Mouse (Mus musculus) intestine, embryonic 16.5 days (tissue): ENCODE results near the gene Lta. TPM values are rescaled to one million over a fixed set of nuclear protein-coding genes. Genes with fewer than 3 reads are reported as not detected.
A peak's percentile ranks its signal among the peaks of the same experiment; 100 is the strongest.
"Not testable (repeated sequence)": the region's sequence is repeated elsewhere in the genome, so short reads cannot be mapped to it uniquely, and the experiment has no call there.

Source experiments
- ATAC-seq: fragments of 200-750 bp; cut with Nextera tagmentation; 2 replicates; pipeline ENCODE4 v1.8.0; 2017; ENCODE audit warnings: moderate TSS enrichment, moderate library complexity
- H3K27ac ChIP-seq: fragments of 300-500 bp; sonication (generic); 2 replicates; pipeline ENCODE4 v1.5.1; 2014; ENCODE audit warnings: mild to moderate bottlenecking, low read length
- H3K27me3 ChIP-seq: fragments of 300-500 bp; sonication (generic); replicated peaks from 2 replicates; pipeline ENCODE4 v1.6.1; 2014; ENCODE audit warnings: low read length, control low read depth, mixed read lengths; ENCODE audit not compliant: control insufficient read depth, insufficient read depth
- H3K36me3 ChIP-seq: fragments of 300-500 bp; sonication (generic); 2 replicates; pipeline ENCODE4 v1.6.1; 2014; ENCODE audit warnings: low read length, control low read depth; ENCODE audit not compliant: control insufficient read depth, insufficient read depth
- H3K4me1 ChIP-seq: fragments of 300-500 bp; sonication (generic); 2 replicates; pipeline ENCODE4 v1.6.1; 2014; ENCODE audit warnings: low read length, control low read depth, mixed read lengths; ENCODE audit not compliant: control insufficient read depth, insufficient read depth
- H3K4me2 ChIP-seq: fragments of 300-500 bp; sonication (generic); 2 replicates; pipeline ENCODE4 v1.6.1; 2014; ENCODE audit warnings: low read depth, low read length, control low read depth
- H3K4me3 ChIP-seq: fragments of 300-500 bp; sonication (generic); 2 replicates; pipeline ENCODE4 v1.5.1; 2014; ENCODE audit warnings: mild to moderate bottlenecking, low read length
- H3K9ac ChIP-seq: fragments of 300-500 bp; sonication (generic); 2 replicates; pipeline ENCODE4 v1.6.1; 2014; ENCODE audit warnings: low read depth, low read length
- H3K9me3 ChIP-seq: fragments of 300-500 bp; sonication (generic); 2 replicates; pipeline ENCODE4 v1.6.1; 2016; ENCODE audit warnings: low read length, control low read depth; ENCODE audit not compliant: control insufficient read depth
- WGBS: fragments of 180-500 bp; shearing (Covaris S2); extraction: QIAGEN DNeasy Blood & Tissue Kit; methylation state at CpG from one replicate; pipeline ENCODE4 v1.1.7; 2014; 5-methylcytosine and 5-hydroxymethylcytosine counted together
- polyA plus RNA-seq: library from polyadenylated mRNA; unstranded; fragments of >200 nt; fragmentation: Nextera tagmentation; extraction: Ambion mirVana; gene quantifications from 2 replicates; pipeline ENCODE4 v1.2.1, GENCODE M21; 2015

Lta gene
- polyA plus RNA-seq, 1 experiment from 2014 or later: 1.2 TPM

DNA sequence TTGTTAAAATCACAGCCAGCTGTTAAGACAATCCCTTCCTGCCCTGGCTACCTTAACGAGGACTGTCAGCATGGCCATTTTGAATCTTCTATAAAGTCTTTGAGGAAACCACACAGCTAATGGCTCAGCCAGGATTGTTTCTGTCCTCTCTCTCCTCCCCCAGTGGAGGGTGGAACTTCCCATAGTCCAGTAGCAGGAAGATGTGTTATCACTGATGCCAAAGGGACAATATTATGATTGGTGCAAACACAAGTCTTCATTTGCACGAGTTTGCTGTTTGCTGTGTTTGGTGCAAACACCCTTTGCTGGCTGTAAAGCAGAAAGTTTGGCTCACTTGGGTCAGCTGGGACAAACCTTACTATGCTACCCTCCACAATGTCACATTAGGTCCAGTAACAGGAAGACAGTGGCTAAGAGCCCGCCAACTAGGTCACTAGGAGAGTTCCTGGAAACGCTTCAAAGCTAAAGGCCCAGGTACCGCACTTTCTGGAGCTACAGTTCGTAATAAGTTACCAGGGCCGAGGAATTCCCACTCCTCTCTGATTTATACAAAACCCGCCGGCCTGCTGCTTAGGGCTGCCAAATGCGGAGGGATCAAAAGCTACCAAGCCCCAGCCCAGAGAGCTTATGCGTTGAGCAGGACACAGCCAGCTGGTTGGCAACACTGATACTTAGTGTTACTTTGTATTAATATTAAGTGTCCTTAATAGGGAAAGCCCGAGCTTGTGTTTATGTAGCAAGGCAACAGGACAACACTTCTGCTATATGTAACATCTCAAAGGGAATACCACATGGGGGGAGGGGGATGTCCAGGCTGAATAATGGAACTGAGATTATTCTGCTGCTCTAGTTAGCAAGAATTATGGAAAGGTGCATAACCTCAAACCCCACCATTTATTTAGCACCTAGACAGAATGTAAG is 35.5 kb upstream of the Lta start:
- 25% methylated on average over 12 of the region's 12 CpGs for WGBS
- Histone ChIP-seq H3K27me3 (no peaks in the 10 kb centered on the region), H3K9ac (peak overlapping the region; percentile 72), H3K4me1 (peaks cover 33% of the 10 kb centered on the region), H3K36me3 (peaks cover 17% of the 10 kb centered on the region), H3K4me2 (peak overlapping the region; percentile 60), H3K4me3 (peak overlapping the region; percentile 83), H3K9me3 (no peaks in the 10 kb centered on the region), H3K27ac (peak overlapping the region; percentile 99)
- no peak for ATAC-seq

DNA sequence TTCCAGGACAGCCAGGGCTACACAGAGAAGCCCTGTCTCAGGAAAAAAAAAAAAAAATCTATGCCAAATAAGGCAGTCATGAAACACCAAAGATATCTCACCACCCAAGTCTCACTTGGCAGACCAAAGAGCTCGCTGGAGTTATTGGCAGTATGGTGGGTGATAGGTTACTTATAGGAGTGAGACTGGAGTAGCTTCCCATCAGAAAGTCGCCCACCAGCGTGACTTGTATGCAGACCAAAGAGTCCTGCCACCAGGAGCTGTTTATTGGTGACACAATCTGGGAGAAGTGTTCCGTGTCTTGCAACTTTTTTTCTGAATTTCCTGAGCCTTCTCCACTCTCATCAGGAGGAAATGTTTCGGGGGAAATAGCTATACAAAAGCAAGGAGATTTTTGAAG is 34.5 kb upstream of the Lta start:
- 80% methylated on average over 5 of the region's 5 CpGs for WGBS
- Histone ChIP-seq H3K36me3 (peaks cover 10% of the 10 kb centered on the region), H3K27me3 (no peaks in the 10 kb centered on the region), H3K4me1 (peaks cover 24% of the 10 kb centered on the region), H3K4me2 (no peak overlapping the region), H3K9ac (no peak overlapping the region), H3K27ac (no peak overlapping the region), H3K4me3 (no peak overlapping the region), H3K9me3 (no peaks in the 10 kb centered on the region)
- no peak for ATAC-seq

DNA sequence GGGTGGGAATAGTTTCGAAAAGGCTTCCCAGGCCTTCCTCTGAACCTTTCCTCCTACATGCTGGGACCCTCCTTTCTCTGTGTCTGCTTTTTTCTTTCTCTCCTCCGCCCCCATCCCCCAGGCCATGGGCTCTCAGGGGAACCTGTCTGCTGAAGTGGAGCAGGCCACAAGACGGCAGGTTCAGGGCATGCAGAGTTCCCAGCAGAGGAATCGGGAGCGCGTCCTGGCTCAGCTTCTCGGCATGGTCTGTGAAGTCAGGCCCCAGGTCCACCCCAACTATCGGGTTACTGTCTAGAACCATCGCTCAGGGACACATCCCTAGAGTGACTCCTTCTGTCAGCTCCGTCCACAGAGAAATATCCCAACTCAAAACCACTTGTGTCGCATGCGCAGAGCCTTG is 32.4 kb upstream of the Lta start:
- WGBS: 87% methylated on average over 12 of the region's 12 CpGs
- Histone ChIP-seq H3K27ac (no peak overlapping the region), H3K9ac (no peak overlapping the region), H3K4me2 (no peak overlapping the region), H3K4me3 (no peak overlapping the region), H3K36me3 (no peaks in the 10 kb centered on the region), H3K9me3 (no peaks in the 10 kb centered on the region), H3K27me3 (no peaks in the 10 kb centered on the region), H3K4me1 (peaks cover 28% of the 10 kb centered on the region)
- ATAC-seq: no peak

DNA sequence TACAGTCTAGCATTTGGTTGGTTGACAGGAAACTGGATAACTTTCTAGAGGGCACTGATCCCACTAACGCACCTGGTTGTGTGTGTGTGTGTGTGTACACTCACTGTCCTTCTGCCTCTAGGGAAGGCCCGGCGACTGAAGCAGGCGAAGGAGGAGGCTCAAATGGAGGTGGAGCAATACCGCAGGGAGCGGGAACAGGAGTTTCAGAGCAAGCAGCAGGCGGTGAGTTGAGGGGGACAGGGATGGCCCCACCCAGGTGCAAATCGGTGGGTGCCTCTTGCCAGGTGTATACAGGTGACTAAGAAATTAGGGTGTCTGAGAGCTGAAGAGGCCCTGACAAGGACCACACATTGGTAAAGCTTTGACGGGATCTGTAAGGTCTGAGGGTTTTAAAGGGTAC is 31.8 kb upstream of the Lta start:
- no peak overlapping the region for H3K4me2 ChIP-seq
- H3K9ac ChIP-seq: peak overlapping the region; percentile 95; the same call in 1 of the 2 replicates
- ATAC-seq: no peak
- H3K36me3 ChIP-seq: no peaks in the 10 kb centered on the region
- H3K27me3 ChIP-seq: no peaks in the 10 kb centered on the region
- H3K4me1 ChIP-seq: peaks cover 32% of the 10 kb centered on the region
- 76% methylated on average over 9 of the region's 9 CpGs for WGBS
- H3K9me3 ChIP-seq: no peaks in the 10 kb centered on the region
- H3K27ac ChIP-seq: no peak overlapping the region
- H3K4me3 ChIP-seq: no peak overlapping the region

DNA sequence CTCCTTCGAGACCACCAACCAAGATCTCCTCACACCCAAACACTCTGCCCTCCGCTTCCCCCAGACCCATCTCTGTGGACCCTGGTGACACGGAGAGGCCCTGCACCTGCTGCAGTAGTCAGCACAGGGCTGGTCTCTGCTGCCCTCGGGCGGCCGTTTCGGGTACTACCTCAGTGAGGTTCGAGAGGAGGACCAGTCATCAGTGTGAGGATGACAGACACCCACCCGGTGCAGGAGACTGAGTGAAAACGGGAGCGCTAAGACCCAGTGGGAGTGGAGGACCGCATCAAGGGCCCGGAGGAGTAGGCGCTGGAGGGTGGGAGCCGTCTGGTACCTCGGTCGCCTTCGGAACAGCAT is 31.2 kb upstream of the Lta start:
- WGBS: 2% methylated on average over 18 of the region's 18 CpGs
- Histone ChIP-seq H3K9me3 (no peaks in the 10 kb centered on the region), H3K27me3 (no peaks in the 10 kb centered on the region), H3K4me3 (peak overlapping the region; percentile 75), H3K4me2 (peak overlapping the region; percentile 86), H3K27ac (peak overlapping the region; percentile 99), H3K9ac (peak overlapping the region; percentile 95), H3K36me3 (no peaks in the 10 kb centered on the region), H3K4me1 (peaks cover 36% of the 10 kb centered on the region)
- ATAC-seq: peak; percentile 63

DNA sequence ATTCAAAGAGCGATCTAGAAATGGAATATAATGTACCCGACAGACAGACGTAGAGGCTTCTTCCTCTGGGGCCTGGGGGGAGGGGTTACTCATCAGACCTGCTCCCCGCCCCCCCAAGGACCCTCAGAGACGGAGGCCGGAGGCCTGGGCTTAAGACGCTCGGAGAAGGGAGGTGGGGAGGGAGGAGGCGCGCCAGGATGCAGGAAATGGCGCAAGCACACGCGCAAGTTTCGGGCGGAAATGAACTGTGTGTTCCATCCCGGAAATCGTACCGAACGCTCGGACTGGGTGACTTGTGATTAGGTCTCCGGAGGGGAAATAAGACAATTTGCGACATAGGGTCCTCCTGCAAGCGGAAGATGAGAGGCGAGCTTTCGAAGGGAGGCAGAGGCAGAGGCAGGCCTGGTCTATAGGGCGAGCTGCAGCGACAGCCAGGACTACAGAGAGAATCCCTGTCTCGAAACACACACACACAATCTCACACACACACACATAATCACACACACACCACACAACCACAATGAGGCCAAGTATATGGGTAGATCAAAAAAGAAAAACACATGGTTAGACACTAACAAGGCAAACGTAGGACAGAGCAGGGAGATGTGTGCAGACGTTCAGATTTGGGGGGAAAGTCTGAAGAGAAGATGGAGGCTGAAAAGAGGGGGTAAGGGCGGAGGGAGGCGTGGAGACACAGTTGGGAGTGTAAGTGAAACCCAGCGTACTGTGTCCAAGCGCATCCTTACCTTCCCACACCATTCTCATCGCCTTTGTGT is 30.7 kb upstream of the Lta start, which contains the start of gene Nfkbil1:
Gene Nfkbil1, minus strand, starts transcription at position 179 of the 776 bp plus-strand sequence.
- Histone ChIP-seq H3K36me3 (no peaks in the 10 kb centered on the region), H3K9me3 (no peaks in the 10 kb centered on the region), H3K27ac (peak within 1 kb of the TSS; percentile 99), H3K27me3 (no peaks in the 10 kb centered on the region), H3K4me3 (peak within 1 kb of the TSS; percentile 75), H3K4me1 (peaks cover 33% of the 10 kb centered on the region), H3K9ac (peak within 1 kb of the TSS; percentile 95), H3K4me2 (peak within 1 kb of the TSS; percentile 86)
- ATAC-seq: peak; percentile 85
- under 1% methylated on average over 35 of the region's 35 CpGs for WGBS

DNA sequence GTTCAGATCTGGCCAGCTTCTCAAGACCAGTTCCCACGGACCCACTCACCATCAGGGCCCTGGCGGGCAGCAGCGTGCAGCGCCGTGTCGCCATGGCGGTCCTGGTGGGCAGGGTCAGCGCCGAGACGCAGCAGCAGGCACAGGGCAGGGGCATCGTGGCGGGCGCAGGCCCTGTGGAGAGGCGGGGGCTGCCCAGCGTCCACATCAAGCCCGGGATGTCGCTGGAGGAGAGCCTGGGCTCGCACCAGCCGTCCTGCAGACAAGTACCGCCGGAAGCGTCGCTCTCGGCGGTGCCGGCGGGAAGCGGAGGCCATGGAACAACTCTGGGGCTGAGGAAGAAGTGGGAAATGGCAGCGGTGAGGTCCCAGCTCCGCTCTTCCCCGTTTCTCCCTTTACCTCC is 29.8 kb upstream of the Lta start:
- peak overlapping the region; percentile 75 for H3K4me3 ChIP-seq
- peak overlapping the region; percentile 95 for H3K9ac ChIP-seq
- H3K27ac ChIP-seq: peak overlapping the region; percentile 99
- peak overlapping the region; percentile 86 for H3K4me2 ChIP-seq
- H3K4me1 ChIP-seq: peaks cover 29% of the 10 kb centered on the region
- H3K27me3 ChIP-seq: no peaks in the 10 kb centered on the region
- no peaks in the 10 kb centered on the region for H3K36me3 ChIP-seq
- WGBS: 4% methylated on average over 31 of the region's 31 CpGs
- no peaks in the 10 kb centered on the region for H3K9me3 ChIP-seq
- ATAC-seq: peak; percentile 13

DNA sequence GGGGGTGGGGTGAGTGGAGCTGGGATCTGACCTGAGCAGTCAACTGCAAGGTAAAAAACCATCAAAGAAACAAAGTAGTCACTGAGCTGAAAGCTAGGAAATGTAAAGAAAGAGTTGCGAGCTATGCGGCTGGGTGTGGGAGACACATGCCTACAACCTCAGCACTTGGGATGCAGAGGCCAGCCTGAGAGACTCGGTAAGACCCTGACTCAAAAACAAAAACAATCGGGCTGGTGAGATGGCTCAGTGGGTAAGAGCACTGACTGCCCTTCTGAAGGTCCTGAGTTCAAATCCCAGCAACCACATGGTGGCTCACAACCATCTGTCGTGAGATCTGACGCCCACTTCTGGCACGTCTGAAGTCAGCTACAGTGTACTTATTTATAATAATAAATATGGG is 28.9 kb upstream of the Lta start:
- 73% methylated on average over 7 of the region's 7 CpGs for WGBS
- H3K9me3 ChIP-seq, H3K27me3 ChIP-seq, ATAC-seq, H3K36me3 ChIP-seq: not testable (repeated sequence)
- Histone ChIP-seq H3K27ac (peak overlapping the region; percentile 78), H3K4me2 (peak overlapping the region; percentile 86), H3K9ac (peak overlapping the region; percentile 49; the same call in 1 of the 2 replicates), H3K4me3 (peak overlapping the region; percentile 31), H3K4me1 (peaks cover 29% of the 10 kb centered on the region)
